Mouse (Mus musculus) spleen, postnatal 4 days (tissue): ENCODE measurements at regions not wholly inside any gene's neighbourhood (a gene's known extent, or its start where the extent isn't known, plus 50 kb on each side); places are given as distances from the start of the nearest gene placed in this dataset.
A peak's percentile ranks its signal among the peaks of the same experiment; 100 is the strongest.

ENCODE experiments used
- DNase-seq, 2 experiments: peaks; one replicate each; pipeline ENCODE4 v3.0.0; 2022; ENCODE audit warnings: low spot score in 2 of 2

DNA sequence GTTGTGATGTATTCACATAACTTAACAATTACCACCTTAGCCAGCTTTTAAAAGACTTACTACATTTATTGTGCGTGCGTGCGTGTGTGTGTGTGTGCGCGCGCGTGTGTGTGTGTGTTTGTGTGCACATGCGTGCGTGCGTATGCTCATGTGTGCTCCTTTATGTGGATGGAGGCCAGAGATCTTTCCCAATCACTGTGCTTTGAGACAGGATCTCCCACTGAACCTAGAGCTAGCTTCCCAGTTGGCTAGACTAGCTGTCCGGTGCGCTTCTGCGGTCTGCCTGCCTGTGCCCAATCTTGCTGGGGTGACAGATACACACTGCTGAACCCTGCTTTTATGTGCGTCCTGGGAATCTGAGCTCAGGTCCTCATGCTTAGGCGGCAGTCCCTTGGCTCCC is 50.1 kb upstream of the Arhgap29 start:
- no peak for DNase-seq

DNA sequence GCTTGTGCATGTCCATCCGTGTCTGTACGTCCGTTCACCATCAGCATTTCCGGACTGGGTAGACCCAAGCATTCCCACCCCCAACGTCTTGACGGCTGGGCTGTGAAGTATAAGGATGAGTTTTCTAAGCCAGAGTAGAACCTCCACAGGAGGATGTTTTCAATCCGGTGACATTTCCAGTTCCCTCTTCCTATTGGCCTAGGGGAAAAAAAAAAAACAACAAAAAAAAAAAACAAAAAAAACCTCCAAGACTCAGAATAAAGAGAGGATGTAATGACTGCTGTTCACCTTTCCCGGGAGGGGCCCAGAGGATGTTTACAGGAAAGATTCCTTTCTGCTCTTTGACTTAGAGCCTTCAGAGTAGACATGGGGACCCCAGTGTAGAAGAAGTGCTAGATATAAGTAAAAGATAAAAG is 51.9 kb upstream of the Arhgap29 start:
- no peak for DNase-seq

DNA sequence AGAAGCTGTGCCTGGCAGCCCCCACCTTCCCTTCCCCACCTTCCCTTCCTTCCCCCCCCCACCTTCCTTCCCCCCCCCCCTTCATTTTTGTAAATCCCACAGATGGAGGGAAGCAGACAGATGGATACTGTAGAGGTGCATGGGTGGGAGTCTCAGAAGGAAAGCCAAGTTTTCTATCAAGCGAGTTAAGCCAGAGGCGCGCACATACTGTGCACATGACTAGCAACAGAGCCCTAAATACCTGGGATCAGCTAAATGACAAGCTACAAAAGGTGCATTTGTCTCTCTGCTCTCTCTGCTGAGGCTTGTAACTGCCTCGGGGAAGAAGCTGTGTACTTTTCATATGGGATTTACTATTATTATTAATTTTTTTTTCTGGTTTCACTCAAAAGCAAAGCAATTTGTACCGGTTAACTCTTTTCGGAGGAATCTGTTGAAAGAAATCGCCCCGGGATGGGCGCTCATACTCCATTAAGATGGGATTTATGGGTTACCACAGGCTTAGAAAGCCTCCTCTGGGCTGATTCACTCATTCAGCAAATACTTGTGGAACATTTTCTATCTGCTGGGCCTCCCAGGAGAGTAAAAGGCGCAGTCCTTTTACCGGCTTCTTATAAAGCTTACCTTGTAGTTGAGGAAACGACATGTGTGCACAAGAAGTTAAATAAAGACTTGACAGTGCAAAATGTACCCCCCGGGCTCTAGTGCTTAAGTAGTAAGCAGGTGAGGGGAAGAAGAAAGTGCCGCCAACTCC is 54.3 kb upstream of the Arhgap29 start:
- DNase-seq: no peak

DNA sequence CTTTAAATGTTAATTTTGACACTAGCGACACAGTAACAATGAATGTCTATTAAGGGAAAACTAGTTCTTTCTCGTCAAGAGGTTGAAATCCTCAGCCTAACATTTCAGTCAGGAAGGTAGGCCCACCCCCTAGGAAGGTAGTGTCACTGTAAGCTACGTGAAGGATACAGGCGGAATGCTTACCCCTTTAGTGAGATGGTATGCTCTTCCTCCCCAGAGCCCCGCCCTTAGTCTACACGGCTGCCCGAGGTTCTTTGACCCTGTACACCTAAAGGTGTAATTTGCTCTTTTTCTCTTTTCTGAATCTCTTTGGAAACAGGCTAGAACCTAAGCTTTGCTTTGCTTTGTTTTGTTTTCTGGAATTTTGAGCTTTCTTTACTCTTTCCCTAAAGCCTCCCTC is 58.7 kb upstream of the Arhgap29 start:
- no peak for DNase-seq

DNA sequence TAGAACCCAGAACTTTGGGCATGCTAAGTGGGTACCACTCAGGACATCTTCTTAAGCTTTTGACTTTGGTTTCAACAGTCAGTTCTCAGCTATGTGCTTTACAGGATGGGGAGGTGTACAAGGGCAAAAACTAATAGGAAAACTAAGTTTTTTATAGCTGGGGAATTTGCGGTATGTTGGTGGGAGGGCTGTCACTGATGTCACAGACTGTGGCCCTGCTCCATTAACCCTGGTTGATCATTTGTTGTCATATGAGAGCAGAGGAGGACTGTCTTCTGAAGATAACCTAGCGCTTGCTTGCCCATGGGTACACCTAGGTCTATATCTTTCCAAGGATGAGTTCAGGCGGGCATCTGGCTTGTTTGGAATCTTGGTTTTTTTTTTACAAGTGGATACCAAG is 59.7 kb upstream of the Arhgap29 start:
- DNase-seq: no peak

DNA sequence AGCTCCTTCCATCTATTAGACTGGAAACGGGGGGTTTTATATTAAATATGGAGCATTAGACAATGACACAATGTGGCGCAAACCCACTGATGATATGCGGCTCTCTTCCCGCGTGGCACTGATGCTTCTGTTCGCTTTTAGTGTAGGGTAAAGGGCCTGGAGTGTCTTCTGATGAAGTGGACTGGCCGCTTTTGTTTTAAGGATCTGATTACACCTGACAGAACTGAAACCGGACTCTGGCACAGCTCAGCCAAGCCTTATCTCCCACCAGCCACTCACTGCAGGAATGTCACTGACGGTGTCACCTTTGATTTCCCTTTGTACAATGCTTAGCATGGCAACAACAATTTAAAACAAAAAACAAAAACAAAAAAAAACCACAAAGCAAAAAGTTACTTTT is 61.0 kb upstream of the Arhgap29 start:
- DNase-seq: no peak

DNA sequence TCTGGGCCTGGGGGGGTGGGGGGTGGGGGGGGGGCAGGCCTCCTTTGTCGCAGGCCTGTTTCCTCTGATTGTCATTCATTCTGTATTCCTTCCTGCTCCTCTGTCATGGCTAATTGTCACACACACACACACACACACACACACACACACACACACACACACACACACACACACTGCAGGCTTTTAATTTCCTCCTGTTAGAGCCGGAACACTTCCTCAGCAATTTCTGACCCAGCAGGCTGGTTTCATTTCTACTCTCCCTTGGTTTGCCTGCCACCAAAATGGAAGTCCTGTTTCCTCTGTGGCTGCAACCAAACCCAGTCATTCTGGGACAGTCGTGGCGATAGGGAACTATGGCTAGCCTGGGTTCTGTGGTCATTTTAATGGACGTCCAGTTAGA is 61.8 kb upstream of the Arhgap29 start:
- DNase-seq: no peak

DNA sequence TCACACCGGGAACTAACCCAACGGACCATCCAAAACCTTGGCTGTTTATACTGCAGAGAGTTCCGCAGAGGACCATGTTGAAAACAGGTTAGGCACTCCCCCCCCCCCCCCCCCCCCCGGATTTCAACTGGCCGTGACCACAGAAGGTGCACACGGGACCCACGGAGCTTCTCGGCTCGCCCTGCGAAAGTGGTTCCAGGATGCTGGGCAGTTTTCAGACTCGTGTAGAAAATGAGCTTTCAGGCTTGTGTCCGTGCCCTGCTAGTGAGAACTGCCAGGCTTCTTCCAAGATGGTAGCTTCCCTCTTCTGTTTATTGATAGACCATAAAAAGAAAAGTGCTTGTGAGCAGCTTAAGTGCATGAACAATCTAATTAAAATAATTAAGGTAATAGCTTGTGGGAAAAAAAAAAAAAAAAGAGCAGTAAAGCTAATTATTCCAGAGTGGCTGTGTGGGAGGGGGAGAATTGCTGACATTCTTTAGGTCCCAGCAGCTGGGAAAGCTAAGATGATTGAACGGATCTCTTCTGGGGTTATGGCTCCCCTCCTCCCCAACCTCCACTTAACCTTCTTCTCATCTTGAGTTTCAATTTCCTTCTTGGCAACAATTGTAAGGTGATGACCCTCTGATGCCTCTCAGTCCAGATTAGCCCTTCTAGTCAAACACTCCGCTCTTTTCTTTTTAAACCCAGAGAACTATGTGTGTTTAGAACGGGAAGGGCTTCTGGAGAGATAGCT is 65.3 kb upstream of the Arhgap29 start:
- no peak for DNase-seq

DNA sequence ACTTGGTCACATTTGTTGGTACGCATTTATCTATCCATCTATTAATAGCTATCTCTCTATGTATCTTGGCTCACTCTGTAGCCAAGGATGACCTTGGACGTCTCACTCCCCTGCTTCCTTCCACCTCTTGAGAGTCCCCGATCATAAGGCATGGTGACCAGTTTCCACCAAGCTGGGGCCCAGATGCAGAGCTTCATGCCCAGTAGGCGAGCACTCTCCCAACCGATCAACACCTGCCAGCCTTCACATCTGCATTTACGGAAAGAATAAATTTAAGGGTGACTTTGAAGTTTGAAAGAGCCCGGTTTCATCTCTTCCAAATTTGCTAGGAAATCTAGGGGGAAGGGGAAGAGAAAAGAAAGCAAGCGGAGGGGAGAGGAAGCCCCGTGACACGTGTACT is 66.0 kb upstream of the Arhgap29 start:
- DNase-seq: no peak

DNA sequence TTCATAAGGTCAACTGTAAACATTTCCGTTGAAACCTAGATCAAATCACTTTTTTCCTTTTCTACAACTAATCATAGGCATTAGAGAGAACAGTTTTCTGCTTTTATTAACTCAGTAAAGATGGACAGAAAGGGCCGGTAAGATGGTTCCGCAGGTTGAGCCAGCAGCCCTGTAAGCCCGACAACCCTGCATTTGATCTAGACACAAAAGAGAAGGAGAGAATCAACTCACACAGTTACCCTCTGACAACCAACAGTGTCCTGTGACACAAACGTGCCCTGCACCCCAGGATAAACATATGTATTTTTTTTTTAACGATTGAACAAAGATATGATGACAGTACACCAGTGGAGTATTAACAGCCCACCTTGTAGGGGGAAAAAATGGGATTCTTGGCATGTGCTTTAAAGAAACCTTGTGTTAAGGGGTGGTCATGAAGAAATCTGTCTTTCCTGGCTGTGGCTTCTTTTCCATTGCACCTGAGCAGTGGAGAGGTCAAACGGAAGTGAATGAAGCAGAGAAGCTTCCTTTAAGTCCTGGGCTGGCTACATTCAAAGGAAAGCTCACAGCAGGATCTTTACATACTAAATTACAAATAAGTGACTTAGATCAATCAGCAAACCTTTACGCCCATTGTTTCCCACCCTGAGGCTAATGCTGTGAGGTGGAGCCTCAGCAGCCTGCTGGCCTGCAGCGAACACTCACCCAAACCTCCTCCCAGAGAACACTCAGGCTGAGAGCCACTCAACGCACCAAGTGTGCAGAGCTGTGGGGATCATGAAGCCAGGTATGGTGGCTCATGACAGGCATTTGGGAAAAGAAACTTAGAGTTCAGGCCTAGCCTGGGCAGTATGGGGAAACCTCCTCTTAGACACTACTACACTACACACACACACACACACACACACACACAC is 66.8 kb upstream of the Arhgap29 start:
- DNase-seq: no peak

DNA sequence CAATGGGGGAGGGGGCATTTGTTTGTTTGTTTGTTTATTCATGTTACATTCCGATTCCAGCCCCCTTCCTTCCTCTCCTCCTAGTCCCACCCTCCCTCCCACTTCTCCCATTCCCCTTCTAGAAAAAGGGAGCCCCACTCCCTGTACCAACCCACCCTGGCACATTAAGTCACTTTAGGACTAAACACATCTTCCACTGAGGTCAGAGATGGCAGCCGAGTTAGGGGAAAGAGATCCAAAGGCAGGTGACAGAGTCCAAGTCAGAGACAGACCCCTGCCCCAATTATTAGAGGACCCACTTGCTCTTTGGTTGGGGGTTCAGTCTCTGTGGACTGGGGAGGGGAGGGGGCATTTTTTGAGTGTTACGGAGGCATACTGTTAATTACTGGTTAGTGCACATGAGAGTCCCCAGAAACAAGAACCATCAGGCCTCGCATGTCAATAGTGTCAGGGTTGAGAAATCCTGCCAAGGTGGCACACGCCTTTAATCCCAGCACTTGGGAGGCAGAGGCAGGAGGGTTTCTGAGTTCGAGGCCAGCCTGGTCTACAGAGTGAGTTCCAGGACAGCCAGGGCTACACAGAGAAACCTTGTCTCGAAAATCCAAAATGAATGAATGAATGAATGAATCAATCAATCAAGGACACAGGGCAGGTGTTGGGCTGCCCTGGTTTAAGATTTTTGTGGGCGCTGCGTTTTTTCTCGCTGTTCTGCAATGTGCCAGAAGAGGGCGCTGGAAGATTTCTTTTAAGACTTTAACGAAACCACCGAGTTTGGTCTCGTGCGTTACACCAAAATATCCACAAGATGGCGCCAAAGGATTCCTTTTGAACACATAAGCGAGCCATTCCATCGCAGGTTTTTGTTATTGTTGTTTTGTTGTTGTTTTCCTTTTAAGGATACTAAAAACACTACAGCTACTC is 67.8 kb upstream of the Arhgap29 start:
- DNase-seq: peak; percentile 86 to 91

DNA sequence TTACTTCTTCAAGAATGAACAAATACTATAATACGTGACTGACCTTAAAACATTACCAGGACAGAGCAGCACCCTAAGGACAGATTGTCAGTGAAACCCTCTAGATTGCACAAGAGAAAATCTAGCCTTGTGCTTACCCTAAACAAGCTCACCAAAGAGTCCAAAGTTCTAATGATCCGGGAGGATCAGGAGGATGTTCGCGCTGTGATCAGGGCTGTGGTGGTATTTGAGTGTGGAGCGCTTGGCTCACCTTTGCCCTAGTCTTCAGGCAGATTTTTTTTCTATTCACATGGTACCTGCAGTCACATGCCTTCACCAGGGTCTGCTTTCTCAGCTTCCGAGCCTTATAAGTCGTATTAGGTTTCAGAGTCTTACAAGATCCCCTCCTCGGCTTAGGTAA is 65.3 kb upstream of the Abcd3 start:
- no peak for DNase-seq

DNA sequence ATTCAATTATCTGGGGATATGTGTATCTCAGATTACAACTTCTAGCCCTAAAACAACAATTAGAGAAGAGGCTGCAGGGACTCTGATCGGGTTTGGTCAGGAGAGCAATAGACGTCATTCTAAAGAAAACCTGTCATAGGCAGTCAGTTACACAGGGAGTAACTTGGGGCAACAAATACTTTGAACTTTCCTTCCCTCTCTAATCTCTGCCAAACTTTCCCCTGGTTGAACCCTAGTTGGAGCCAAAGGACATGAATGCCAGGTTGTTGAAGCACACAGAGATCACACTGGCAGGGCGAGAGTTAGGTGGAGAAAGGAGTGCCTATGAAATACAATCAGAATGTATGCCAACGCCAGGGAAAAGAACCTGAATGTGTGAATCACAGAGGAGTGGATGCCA is 60.0 kb upstream of the Abcd3 start:
- no peak for DNase-seq

DNA sequence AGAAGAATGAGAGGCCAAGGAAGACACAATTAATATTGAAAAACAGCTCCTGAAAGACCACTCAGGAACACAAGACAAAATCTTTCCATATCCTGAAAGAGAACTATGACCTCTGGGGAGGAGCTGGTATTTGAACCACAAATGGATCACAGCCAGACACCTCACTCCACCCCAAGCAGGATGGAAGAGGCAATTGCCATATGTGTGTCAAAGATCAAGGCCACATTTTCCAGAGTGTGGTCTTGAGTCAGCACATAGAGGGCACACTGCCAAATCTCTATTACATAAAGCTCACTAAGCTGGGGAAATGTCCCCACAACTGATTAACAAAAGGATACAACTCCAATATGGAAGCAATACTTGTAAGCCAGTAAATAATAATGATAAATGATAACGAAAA is 59.5 kb upstream of the Abcd3 start:
- no peak for DNase-seq

DNA sequence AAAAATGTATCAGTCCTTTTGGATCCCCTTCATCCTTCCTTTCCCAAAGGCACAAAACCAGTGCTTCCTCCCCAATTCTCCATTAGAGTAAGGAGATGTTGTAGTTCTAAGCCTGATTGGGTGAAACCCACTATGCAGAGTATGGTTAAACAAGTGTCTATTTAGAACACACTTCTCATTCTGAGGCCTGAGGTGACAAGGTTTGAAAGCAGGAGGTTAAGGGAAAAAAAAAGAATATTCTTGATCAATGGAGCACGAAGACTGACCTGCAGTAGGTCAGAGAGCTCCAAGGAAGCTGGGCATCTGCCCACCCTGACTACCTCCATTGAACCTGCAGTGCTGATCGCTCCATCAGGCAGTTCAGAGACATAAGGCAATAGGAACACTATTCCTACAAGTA is 58.5 kb upstream of the Abcd3 start:
- no peak for DNase-seq

DNA sequence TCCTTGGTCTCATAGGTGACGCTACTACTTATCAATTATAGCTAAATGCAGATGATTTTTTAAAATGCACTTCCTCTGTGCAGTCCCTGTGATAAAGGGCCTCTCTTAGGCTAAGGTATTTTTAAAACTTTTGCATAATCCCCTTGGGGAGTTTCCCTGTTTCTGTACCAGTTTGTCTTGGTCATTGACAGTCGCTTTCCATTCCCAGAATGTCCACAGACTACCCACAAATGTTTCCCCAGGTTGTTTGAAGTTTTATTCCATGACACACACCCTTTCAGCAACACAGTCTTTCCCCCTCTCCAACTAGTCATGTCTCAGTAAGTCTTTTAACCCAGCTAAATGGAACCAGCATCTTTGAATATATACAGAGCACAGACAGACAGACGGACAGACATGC is 57.6 kb upstream of the Abcd3 start:
- DNase-seq: no peak

DNA sequence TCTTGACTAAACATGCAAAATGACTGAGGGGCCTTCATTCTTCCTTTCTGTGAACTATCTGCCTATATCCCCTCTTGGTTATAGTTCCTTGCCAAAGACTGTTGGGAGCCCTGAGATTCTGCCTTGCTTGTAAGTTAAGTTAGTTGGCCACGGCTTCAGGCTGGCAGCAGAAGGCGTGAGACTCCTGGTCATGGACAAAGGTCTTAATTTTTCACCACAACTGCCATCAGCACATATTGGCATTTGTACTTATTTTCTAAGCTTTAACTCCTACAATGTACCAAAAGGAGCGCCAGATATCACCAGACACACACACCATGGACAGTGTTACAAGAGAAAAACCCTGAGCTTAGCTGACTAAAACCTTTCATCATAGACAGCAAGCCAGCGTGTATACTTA is 56.7 kb upstream of the Abcd3 start:
- no peak for DNase-seq

DNA sequence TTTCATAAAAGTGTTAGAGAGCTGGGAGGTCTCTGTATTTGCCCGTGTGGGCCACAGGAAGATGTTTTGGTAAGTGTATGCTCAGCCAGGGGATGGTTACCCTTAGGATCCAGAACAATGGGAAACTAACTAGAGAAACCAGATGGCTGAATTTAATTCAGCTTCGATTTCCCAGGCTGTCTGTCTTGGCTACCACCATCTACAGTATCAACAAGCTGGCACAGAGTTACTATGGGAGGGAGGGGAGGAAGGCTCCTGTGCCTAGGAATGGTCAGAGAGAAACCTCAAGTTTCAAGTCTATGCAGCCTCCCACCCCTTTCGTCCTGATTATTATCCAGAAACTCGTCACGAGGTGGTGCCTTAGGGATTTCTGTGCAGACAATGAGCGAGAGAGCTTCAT is 55.6 kb upstream of the Abcd3 start:
- no peak for DNase-seq

DNA sequence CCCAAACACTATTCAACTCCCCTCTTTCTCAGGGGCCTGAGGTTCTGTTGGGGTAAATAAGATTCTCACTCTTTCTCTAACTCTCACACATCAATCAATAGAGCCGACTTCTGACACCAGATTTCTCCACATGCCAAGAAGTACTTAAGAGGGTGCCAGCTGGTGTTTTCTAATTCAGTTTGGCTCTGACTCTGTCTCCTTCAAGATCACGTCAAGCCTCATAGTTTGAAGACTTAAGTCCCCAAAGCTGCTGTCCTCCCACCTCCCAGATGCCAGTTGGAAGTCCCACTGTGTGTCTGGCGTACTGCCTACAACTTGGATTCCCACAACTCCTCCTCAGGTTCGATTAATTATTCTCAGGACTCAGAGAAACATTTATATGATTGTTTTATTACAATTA is 54.6 kb upstream of the Abcd3 start:
- DNase-seq: no peak

DNA sequence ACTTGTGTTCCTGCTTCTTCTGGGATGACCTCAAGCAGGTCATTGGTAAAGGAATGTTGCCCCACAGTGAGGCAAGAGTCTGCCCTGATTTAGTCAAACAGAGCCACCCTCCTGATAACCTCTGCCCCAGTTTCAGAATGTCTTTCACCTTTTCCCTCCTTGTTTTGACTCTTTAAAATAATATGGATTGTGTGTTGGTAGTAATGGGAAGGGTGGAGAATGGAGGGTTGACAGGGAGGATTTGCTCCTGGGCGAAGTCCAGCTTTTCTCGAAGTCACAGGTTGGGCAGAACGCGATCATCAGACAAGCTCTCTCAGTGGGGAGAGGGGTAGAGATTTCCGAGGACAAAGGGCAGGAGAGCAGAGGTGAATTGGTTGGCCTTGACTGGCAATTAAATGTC is 52.2 kb upstream of the Abcd3 start:
- no peak for DNase-seq

DNA sequence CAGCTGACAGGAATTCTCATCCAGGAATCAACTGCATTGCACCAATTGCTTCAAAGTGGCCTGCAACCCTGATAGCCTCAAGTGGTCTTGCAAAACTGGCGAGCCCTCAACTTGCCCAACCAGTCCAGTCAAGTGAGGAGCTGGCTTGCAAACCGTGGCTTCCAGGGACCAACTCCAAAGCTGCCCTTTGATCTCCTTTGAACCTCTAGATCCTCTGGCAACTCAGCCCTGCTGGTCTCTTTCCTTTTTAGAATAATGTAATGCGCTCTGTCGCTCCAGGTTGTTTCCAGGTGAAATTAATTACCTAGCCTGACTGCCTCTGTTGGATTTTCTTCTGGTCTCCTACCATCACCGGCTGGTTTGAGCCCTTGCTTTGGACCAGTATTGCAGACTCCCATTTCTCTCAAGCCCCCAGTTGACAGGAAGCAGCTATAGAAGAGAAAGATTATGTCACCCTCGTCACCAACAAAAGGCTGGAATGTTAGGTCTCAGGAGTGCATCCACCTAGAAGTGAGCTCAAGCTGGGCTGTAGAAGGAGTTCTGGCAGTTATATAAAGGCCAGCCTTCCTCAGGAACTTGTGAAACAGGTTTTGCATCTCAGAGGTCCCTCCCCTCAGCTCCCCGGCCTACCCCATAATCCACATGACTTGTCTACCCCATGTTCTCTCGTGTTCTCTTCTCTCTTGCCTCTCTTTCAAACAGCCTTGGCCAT is 49.8 kb upstream of the Abcd3 start:
- DNase-seq: no peak
